Mouse (Mus musculus) liver, adult 2 months (tissue): ENCODE results near the gene Kcnn3. TPM values are rescaled to one million over a fixed set of nuclear protein-coding genes. Genes with fewer than 3 reads are reported as not detected.

Experiments used
- DNase-seq: peaks from one replicate; pipeline ENCODE4 v3.0.0-alpha.2; 2011; ENCODE audit warnings: low read depth, low spot score; ENCODE audit errors: extremely low read depth
- H3K27ac ChIP-seq: fragments of 200-500 bp; replicated peaks from 2 replicates; pipeline ENCODE4 v1.5.1; 2012; ENCODE audit warnings: low read depth, mild to moderate bottlenecking, control low read depth, inconsistent platforms, low read length; ENCODE audit not compliant: insufficient read depth
- H3K27me3 ChIP-seq: fragments of 200-500 bp; 2 replicates; pipeline ENCODE4 v1.6.1; 2012; ENCODE audit warnings: mild to moderate bottlenecking, moderate library complexity, low read length, inconsistent platforms; ENCODE audit not compliant: control insufficient read depth, insufficient read depth
- H3K36me3 ChIP-seq: fragments of 200-500 bp; 2 replicates; pipeline ENCODE4 v1.6.1; 2012; ENCODE audit warnings: low read length, inconsistent platforms; ENCODE audit not compliant: control insufficient read depth, insufficient read depth
- H3K4me1 ChIP-seq: fragments of 200-500 bp; 2 replicates; pipeline ENCODE4 v1.6.1; 2011; ENCODE audit warnings: low read length; ENCODE audit not compliant: control insufficient read depth, insufficient read depth
- H3K4me3 ChIP-seq: fragments of 200-500 bp; 2 replicates; pipeline ENCODE4 v1.5.1; 2011; ENCODE audit warnings: low read depth, mild to moderate bottlenecking, control low read depth, low read length, moderate library complexity; ENCODE audit not compliant: insufficient read depth
- H3K79me2 ChIP-seq: fragments of 200-500 bp; 2 replicates; pipeline ENCODE4 v1.6.1; 2012; ENCODE audit warnings: inconsistent platforms, mild to moderate bottlenecking, low read length, moderate library complexity; ENCODE audit not compliant: control insufficient read depth, insufficient read depth
- H3K9ac ChIP-seq: fragments of 200-500 bp; 2 replicates; pipeline ENCODE4 v1.6.1; 2012; ENCODE audit warnings: low read depth, mild to moderate bottlenecking, control low read depth, inconsistent platforms, low read length
- CTCF ChIP-seq: fragments of 200-500 bp; IDR thresholded peaks from 2 replicates; pipeline ENCODE4 v1.5.1; 2011; ENCODE audit warnings: low read depth, low read length, control low read depth
- POLR2A ChIP-seq: fragments of 200-500 bp; IDR thresholded peaks from 2 replicates; pipeline ENCODE4 v1.6.1; 2011; ENCODE audit warnings: low read length, control low read depth; ENCODE audit not compliant: insufficient read depth; ENCODE audit errors: extremely low read depth
- WGBS: fragments of 180-500 bp; shearing (Covaris S2); methylation state at CpG from one replicate; pipeline ENCODE4 v1.1.7; 2018; 5-methylcytosine and 5-hydroxymethylcytosine counted together
- polyA plus RNA-seq: library from polyadenylated mRNA; depleted of rRNA; stranded (reverse); fragments of >200 nt; gene quantifications from 2 replicates; pipeline ENCODE4 v1.2.3, GENCODE M21; 2012; rRNA removed
- total RNA-seq: library from RNA; depleted of rRNA; stranded (reverse); fragments of >200 nt; gene quantifications from 2 replicates; pipeline ENCODE4 v1.2.3, GENCODE M21; 2014; rRNA removed

The Kcnn3 gene
- under 0.01 and 0.13 TPM in 2 replicates for total RNA-seq
- polyA plus RNA-seq = 0.06 TPM in 1 of 2 replicates, not detected in the other

DNA sequence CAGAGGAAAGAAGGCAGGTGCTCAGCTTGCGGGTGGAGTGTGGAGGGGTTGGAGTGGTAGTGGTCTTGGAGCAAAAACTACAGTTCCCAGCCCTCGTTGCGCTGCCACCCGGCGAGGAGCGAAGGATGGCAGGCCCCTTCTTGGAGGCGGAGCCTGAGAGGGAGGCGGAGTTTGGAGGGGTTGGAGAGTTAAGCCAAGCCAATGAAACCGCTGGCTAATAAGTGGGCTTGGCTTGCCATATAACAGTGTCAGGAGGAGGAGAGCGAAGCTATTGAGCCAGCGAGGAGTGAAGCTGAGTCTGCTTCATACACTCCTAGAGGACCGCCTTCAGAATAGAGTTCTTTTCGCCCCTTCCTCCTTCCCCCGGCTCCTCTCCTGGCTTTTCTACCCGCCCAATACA, at the start of gene Kcnn3:
Gene Kcnn3 (plus strand): TSS at position 271 of the 400 bp plus-strand sequence.
- no peak within 1 kb of the TSS for H3K9ac ChIP-seq
- TF ChIP-seq POLR2A (no peak), CTCF (no peak)
- peak; percentile 22 for DNase-seq
- WGBS = 1% methylated on average over 15 of the region's 15 CpGs
- H3K27ac ChIP-seq = no peak within 1 kb of the TSS
- H3K4me1 ChIP-seq = no peaks in the 10 kb centered on the region
- H3K27me3 ChIP-seq = peaks cover 20% of the 10 kb centered on the region
- no peaks in the 10 kb centered on the region for H3K36me3 ChIP-seq
- no peak within 1 kb of the TSS; the same call in 1 of the 2 replicates for H3K4me3 ChIP-seq
- H3K79me2 ChIP-seq = no peaks in the 10 kb centered on the region

DNA sequence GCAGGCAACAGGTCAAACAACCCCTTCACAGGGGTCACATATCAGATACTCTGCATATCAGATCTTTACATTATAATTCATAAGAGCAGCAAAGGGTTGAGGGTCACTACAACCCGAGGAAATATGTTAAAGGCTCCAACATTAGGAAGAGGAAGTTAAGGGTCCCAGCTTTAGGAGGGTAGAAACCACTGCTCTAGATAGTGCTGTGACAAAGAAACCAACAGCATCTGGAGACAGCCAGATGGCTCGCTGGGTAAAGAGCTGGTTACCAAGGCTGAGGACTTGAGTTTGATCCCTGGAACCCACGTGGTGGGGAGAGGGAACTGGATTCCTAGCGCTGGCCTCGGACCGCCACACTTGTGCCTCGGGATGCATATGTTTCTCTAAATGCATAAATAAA, 47.7 kb upstream of the Kcnn3 start:
- Histone ChIP-seq H3K4me1 (no peaks in the 10 kb centered on the region), H3K79me2 (no peaks in the 10 kb centered on the region), H3K4me3 (no peak overlapping the region), H3K27ac (no peak overlapping the region), H3K36me3 (no peaks in the 10 kb centered on the region), H3K9ac (no peak overlapping the region), H3K27me3 (no peaks in the 10 kb centered on the region)
- WGBS = 83% methylated on average over 7 of the region's 7 CpGs
- TF ChIP-seq POLR2A (no peak), CTCF (no peak)
- DNase-seq = no peak

- no peaks in the 10 kb centered on the region for H3K36me3 ChIP-seq
- no peak overlapping the region for H3K4me3 ChIP-seq
- WGBS = 80% methylated on average over 6 of the region's 6 CpGs
- H3K27me3 ChIP-seq = no peaks in the 10 kb centered on the region
- no peaks in the 10 kb centered on the region for H3K4me1 ChIP-seq
- no peak overlapping the region for H3K27ac ChIP-seq
- DNase-seq = no peak
- no peaks in the 10 kb centered on the region for H3K79me2 ChIP-seq
- TF ChIP-seq POLR2A (no peak), CTCF (no peak)
- no peak overlapping the region for H3K9ac ChIP-seq
Measured at GRCm38 (mm10) chr3:89473838-89474237, 46.1 kb upstream of the Kcnn3 start.

DNA sequence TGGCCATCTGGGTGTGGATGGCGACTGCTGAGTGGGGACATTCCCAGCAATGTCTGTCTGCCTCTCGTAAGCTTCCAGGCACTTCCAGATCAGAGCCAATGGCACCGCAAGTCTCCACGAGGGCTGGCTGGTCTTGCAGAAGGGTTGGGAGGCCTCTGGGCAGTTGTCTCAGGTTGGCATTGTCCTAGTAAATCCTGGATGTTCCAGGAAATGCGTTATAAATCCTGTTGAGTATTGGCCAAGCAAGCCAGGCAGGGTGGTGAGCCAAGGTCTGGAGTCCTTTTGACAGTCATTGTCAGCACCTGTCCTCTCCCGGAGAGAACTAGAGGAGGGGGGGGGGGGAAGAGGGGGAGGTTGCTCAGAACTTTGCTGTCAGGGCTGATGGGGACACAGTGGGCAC, 40.9 kb upstream of the Kcnn3 start:
- no peak overlapping the region for H3K27ac ChIP-seq
- no peaks in the 10 kb centered on the region for H3K4me1 ChIP-seq
- DNase-seq = no peak
- H3K79me2 ChIP-seq = no peaks in the 10 kb centered on the region
- H3K27me3 ChIP-seq = no peaks in the 10 kb centered on the region
- TF ChIP-seq CTCF (no peak), POLR2A (no peak)
- H3K4me3 ChIP-seq = no peak overlapping the region
- 78% methylated on average over 6 of the region's 6 CpGs for WGBS
- no peaks in the 10 kb centered on the region for H3K36me3 ChIP-seq
- no peak overlapping the region for H3K9ac ChIP-seq

- H3K79me2 ChIP-seq = no peaks in the 10 kb centered on the region
- no peaks in the 10 kb centered on the region for H3K36me3 ChIP-seq
- no peaks in the 10 kb centered on the region for H3K4me1 ChIP-seq
- H3K27ac ChIP-seq = no peak overlapping the region
- WGBS = 48% methylated on average over 2 of the region's 2 CpGs
- no peak overlapping the region for H3K9ac ChIP-seq
- no peak overlapping the region for H3K4me3 ChIP-seq
- no peak for TF ChIP-seq POLR2A
- TF ChIP-seq CTCF = peak; percentile 62
- no peaks in the 10 kb centered on the region for H3K27me3 ChIP-seq
- DNase-seq = peak; percentile 24
Measured at GRCm38 (mm10) chr3:89481488-89481887, 38.5 kb upstream of the Kcnn3 start.

DNA sequence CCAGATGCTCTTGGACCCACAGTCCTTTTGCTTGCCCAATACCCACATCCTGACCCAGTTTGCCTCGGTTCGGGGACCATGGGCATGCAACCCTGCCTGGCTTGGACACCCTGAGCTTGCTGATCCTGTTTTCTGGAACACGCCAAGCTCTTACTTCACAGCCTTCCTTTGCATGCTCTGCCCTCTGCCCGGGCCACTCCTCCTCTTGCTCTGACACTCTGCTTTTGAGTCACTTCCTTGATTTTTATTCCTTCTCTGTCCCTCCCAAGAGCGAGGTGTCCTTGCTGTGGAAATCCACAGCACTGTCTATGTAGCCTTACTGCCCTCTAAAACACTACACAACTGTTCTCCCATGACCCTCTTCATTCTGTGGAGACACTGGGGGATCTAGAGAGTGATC, 37.7 kb upstream of the Kcnn3 start:
- no peaks in the 10 kb centered on the region for H3K36me3 ChIP-seq
- H3K27ac ChIP-seq = no peak overlapping the region
- DNase-seq = no peak
- TF ChIP-seq CTCF = no peak
- no peak for TF ChIP-seq POLR2A
- WGBS = 64% methylated on average over 5 of the region's 5 CpGs
- no peaks in the 10 kb centered on the region for H3K4me1 ChIP-seq
- no peaks in the 10 kb centered on the region for H3K27me3 ChIP-seq
- H3K4me3 ChIP-seq = no peak overlapping the region
- H3K79me2 ChIP-seq = no peaks in the 10 kb centered on the region
- no peak overlapping the region for H3K9ac ChIP-seq
